Mouse (Mus musculus) hindbrain, embryonic 14.5 days (tissue): ENCODE measurements at regions not wholly inside any gene's neighbourhood (a gene's known extent, or its start where the extent isn't known, plus 50 kb on each side); places are given as distances from the start of the nearest gene placed in this dataset.

Source experiments
- ATAC-seq: fragments of 200-750 bp; cut with Nextera tagmentation; 2 replicates; pipeline ENCODE4 v1.8.0; 2017; ENCODE audit warnings: moderate number of reproducible peaks, mild to moderate bottlenecking, moderate TSS enrichment, moderate library complexity; ENCODE audit not compliant: low FRiP score
- DNase-seq: peaks from one replicate; pipeline ENCODE4 v3.0.0-alpha.2; 2015; ENCODE audit warnings: low spot score
- H3K27ac ChIP-seq: fragments of 300-500 bp; sonication (generic); 2 replicates; pipeline ENCODE4 v1.5.1; 2014; ENCODE audit warnings: mild to moderate bottlenecking, moderate library complexity
- H3K27me3 ChIP-seq: fragments of 300-500 bp; sonication (generic); 2 replicates; pipeline ENCODE4 v1.6.1; 2014; ENCODE audit warnings: mild to moderate bottlenecking, low read length, mixed read lengths; ENCODE audit not compliant: control insufficient read depth, insufficient read depth
- H3K36me3 ChIP-seq: fragments of 300-500 bp; sonication (generic); replicated peaks from 2 replicates; pipeline ENCODE4 v1.6.1; 2014; ENCODE audit not compliant: control insufficient read depth, insufficient read depth
- H3K4me1 ChIP-seq: fragments of 300-500 bp; sonication (generic); replicated peaks from 2 replicates; pipeline ENCODE4 v1.6.1; 2014; ENCODE audit warnings: antibody characterized with exemption, low read length, mixed read lengths; ENCODE audit not compliant: control insufficient read depth, insufficient read depth
- H3K4me2 ChIP-seq: fragments of 300-500 bp; sonication (generic); replicated peaks from 2 replicates; pipeline ENCODE4 v1.6.1; 2014; ENCODE audit warnings: mild to moderate bottlenecking, moderate library complexity
- H3K4me3 ChIP-seq: fragments of 300-500 bp; sonication (generic); replicated peaks from 2 replicates; pipeline ENCODE4 v1.5.1; 2014; ENCODE audit warnings: mild to moderate bottlenecking, low read length
- H3K9ac ChIP-seq: fragments of 300-500 bp; sonication (generic); 2 replicates; pipeline ENCODE4 v1.6.1; 2014
- H3K9me3 ChIP-seq: fragments of 300-500 bp; sonication (generic); 2 replicates; pipeline ENCODE4 v1.6.1; 2016; ENCODE audit warnings: low read length; ENCODE audit not compliant: control insufficient read depth
- WGBS: fragments of 180-500 bp; shearing (Covaris S2); extraction: QIAGEN DNeasy Blood & Tissue Kit; methylation state at CpG from one replicate; pipeline ENCODE4 v1.1.7; 2014; 5-methylcytosine and 5-hydroxymethylcytosine counted together

- Histone ChIP-seq H3K4me1 (0 out of 2 replicates have a peak, but pooled peaks cover under 1% of the 10 kb centered on the region), H3K9ac (no peak overlapping the region), H3K36me3 (no peaks in the 10 kb centered on the region), H3K4me3 (no peak overlapping the region), H3K4me2 (no peak overlapping the region), H3K27ac (no peak overlapping the region), H3K27me3 (no peaks in the 10 kb centered on the region), H3K9me3 (no peaks in the 10 kb centered on the region)
- 76% methylated on average over 4 of the region's 4 CpGs for WGBS
- ATAC-seq = no peak
- DNase-seq = no peak
Observed at GRCm38 (mm10) chr15:93705651-93706050, 110.0 kb upstream of the Prickle1 start.

GRCm38 (mm10) chr15:93705109-93705508, 109.4 kb upstream of the Prickle1 start:
- H3K9ac ChIP-seq = no peak overlapping the region
- no peak overlapping the region for H3K4me3 ChIP-seq
- ATAC-seq (no peak), DNase-seq (no peak)
- H3K4me2 ChIP-seq = no peak overlapping the region
- WGBS = 90% methylated on average over 1 of the region's 1 CpGs
- 0 out of 2 replicates have a peak, but pooled peaks cover 3% of the 10 kb centered on the region for H3K4me1 ChIP-seq
- H3K27me3 ChIP-seq = no peaks in the 10 kb centered on the region
- H3K27ac ChIP-seq = no peak overlapping the region
- no peaks in the 10 kb centered on the region for H3K36me3 ChIP-seq
- H3K9me3 ChIP-seq = no peaks in the 10 kb centered on the region

GRCm38 (mm10) chr15:93701017-93701416, 105.3 kb upstream of the Prickle1 start:
- ATAC-seq = no peak
- H3K9ac ChIP-seq = no peak overlapping the region
- H3K9me3 ChIP-seq = no peaks in the 10 kb centered on the region
- no peak overlapping the region for H3K4me2 ChIP-seq
- no peak overlapping the region for H3K27ac ChIP-seq
- H3K36me3 ChIP-seq = no peaks in the 10 kb centered on the region
- no peak overlapping the region for H3K4me3 ChIP-seq
- no peak for DNase-seq
- WGBS = 25% methylated on average over 10 of the region's 10 CpGs
- no peaks in the 10 kb centered on the region for H3K27me3 ChIP-seq
- 0 out of 2 replicates have a peak, but pooled peaks cover 3% of the 10 kb centered on the region for H3K4me1 ChIP-seq

GRCm38 (mm10) chr15:93699971-93700370, 104.3 kb upstream of the Prickle1 start:
- no peaks in the 10 kb centered on the region for H3K36me3 ChIP-seq
- 72% methylated on average over 9 of the region's 9 CpGs for WGBS
- DNase-seq (peak; percentile 69), ATAC-seq (no peak)
- H3K4me1 ChIP-seq = 0 out of 2 replicates have a peak, but pooled peaks cover 3% of the 10 kb centered on the region
- H3K9ac ChIP-seq = no peak overlapping the region
- H3K27me3 ChIP-seq = no peaks in the 10 kb centered on the region
- H3K4me3 ChIP-seq = no peak overlapping the region
- no peaks in the 10 kb centered on the region for H3K9me3 ChIP-seq
- no peak overlapping the region for H3K4me2 ChIP-seq
- no peak overlapping the region for H3K27ac ChIP-seq

GRCm38 (mm10) chr15:93698182-93698822, 102.6 kb upstream of the Prickle1 start:
- no peak overlapping the region for H3K27ac ChIP-seq
- 0 out of 2 replicates have a peak, but pooled peaks cover 3% of the 10 kb centered on the region for H3K4me1 ChIP-seq
- ATAC-seq (no peak), DNase-seq (no peak)
- H3K27me3 ChIP-seq = no peaks in the 10 kb centered on the region
- 34% methylated on average over 10 of the region's 10 CpGs for WGBS
- no peak overlapping the region for H3K9ac ChIP-seq
- no peak overlapping the region for H3K4me2 ChIP-seq
- no peak overlapping the region for H3K4me3 ChIP-seq
- no peaks in the 10 kb centered on the region for H3K36me3 ChIP-seq
- H3K9me3 ChIP-seq = no peaks in the 10 kb centered on the region

- WGBS = 78% methylated on average over 6 of the region's 6 CpGs
- no peaks in the 10 kb centered on the region for H3K9me3 ChIP-seq
- H3K27me3 ChIP-seq = no peaks in the 10 kb centered on the region
- no peak overlapping the region for H3K9ac ChIP-seq
- H3K4me3 ChIP-seq = no peak overlapping the region
- no peak overlapping the region for H3K27ac ChIP-seq
- H3K4me1 ChIP-seq = no peaks in the 10 kb centered on the region
- DNase-seq = no peak
- no peak for ATAC-seq
- no peak overlapping the region for H3K4me2 ChIP-seq
- no peaks in the 10 kb centered on the region for H3K36me3 ChIP-seq
Observed at GRCm38 (mm10) chr15:93690717-93691116, 95.0 kb upstream of the Prickle1 start.

- no peak for ATAC-seq
- no peak for DNase-seq
- 95% methylated on average over 9 of the region's 10 CpGs for WGBS
- Histone ChIP-seq H3K4me2 (no peak overlapping the region), H3K4me1 (no peaks in the 10 kb centered on the region), H3K36me3 (no peaks in the 10 kb centered on the region), H3K27ac (no peak overlapping the region), H3K9me3 (no peaks in the 10 kb centered on the region), H3K4me3 (no peak overlapping the region), H3K9ac (no peak overlapping the region), H3K27me3 (no peaks in the 10 kb centered on the region)
Observed at GRCm38 (mm10) chr15:93690011-93690410, 94.3 kb upstream of the Prickle1 start.

GRCm38 (mm10) chr15:93686385-93686784, 90.7 kb upstream of the Prickle1 start:
- Histone ChIP-seq H3K4me2 (no peak overlapping the region), H3K36me3 (no peaks in the 10 kb centered on the region), H3K9ac (no peak overlapping the region), H3K9me3 (no peaks in the 10 kb centered on the region), H3K27ac (no peak overlapping the region), H3K4me1 (no peaks in the 10 kb centered on the region), H3K4me3 (no peak overlapping the region), H3K27me3 (no peaks in the 10 kb centered on the region)
- ATAC-seq = no peak
- no peak for DNase-seq
- WGBS = 53% methylated on average over 9 of the region's 9 CpGs

GRCm38 (mm10) chr15:93681602-93682001, 85.9 kb upstream of the Prickle1 start:
- Histone ChIP-seq H3K4me2 (no peak overlapping the region), H3K4me3 (no peak overlapping the region), H3K9ac (no peak overlapping the region), H3K4me1 (no peaks in the 10 kb centered on the region), H3K36me3 (no peaks in the 10 kb centered on the region), H3K27me3 (no peaks in the 10 kb centered on the region), H3K27ac (no peak overlapping the region), H3K9me3 (no peaks in the 10 kb centered on the region)
- no peak for DNase-seq
- WGBS = 66% methylated on average over 4 of the region's 4 CpGs
- ATAC-seq = no peak

- no peak for ATAC-seq
- DNase-seq = no peak
Observed at GRCm38 (mm10) chr15:93675624-93676023, 79.9 kb upstream of the Prickle1 start.

More at GRCm38 (mm10) chr15:93675624-93676023, 79.9 kb upstream of the Prickle1 start:
- Histone ChIP-seq H3K36me3 (no peaks in the 10 kb centered on the region), H3K27ac (no peak overlapping the region), H3K4me2 (no peak overlapping the region), H3K9ac (no peak overlapping the region), H3K4me1 (no peaks in the 10 kb centered on the region), H3K27me3 (no peaks in the 10 kb centered on the region), H3K4me3 (no peak overlapping the region), H3K9me3 (no peaks in the 10 kb centered on the region)
- WGBS = 92% methylated on average over 6 of the region's 6 CpGs
